Mouse (Mus musculus) E14TG2a.4 (cell line): ENCODE data around the gene Pla2g1b.

ENCODE experiments used
- CTCF ChIP-seq: conservative IDR thresholded peaks from 2 replicates; pipeline ENCODE4 v1.5.1; 2014; ENCODE audit warnings: low read length
- NANOG ChIP-seq: IDR thresholded peaks from 2 replicates; pipeline ENCODE4 v1.6.1; 2014; ENCODE audit warnings: borderline replicate concordance, low read length, mixed read lengths
- POU5F1 ChIP-seq: IDR thresholded peaks from 2 replicates; pipeline ENCODE4 v1.6.1; 2014; ENCODE audit warnings: low read length, borderline replicate concordance

DNA sequence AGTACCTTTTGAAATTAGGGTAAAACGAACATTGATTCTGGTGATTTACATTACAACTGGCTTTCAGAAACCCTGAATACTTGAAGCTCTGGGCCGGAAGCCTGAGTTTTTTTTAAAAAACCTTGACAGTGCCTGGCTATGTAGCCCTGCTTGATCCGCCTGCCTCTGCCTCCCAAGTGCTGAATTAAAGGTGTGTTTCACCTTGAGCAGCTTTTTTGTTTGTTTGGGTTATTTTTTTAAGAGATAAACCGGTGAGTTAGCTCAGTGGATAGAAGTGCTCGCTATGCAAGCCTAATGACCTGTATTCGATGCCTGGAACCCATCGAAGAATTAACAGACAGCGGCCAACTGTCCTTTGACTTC lies 24.6 kb downstream of the Pla2g1b start:
- TF ChIP-seq CTCF (no peak), POU5F1 (no peak), NANOG (no peak)
